Mouse (Mus musculus): ENCODE results near the gene Lztfl1.
"Not testable (repeated sequence)": the region's sequence is repeated elsewhere in the genome, so short reads cannot be mapped to it uniquely, and the experiment has no call there.

Lztfl1 gene

GRCm38 (mm10) chr9:123683704-123684103 is 33.8 kb downstream of the Lztfl1 start:
- no peak for DNase-seq (ENCODE audit: inconsistent age in 2 of 2, low spot score in 1 of 2)

- no peak for DNase-seq (ENCODE audit: inconsistent age in 2 of 2, low spot score in 1 of 2)
Observed at GRCm38 (mm10) chr9:123679198-123679597, 38.3 kb downstream of the Lztfl1 start.

- peak; percentile 7 to 42 for DNase-seq (ENCODE audit: inconsistent age in 2 of 2, low spot score in 1 of 2)
Observed at GRCm38 (mm10) chr9:123678327-123679105, 39.0 kb downstream of the Lztfl1 start, which contains the start of the genes Ccr9 and Slc6a20a. Gene Ccr9 (plus strand): TSS chr9:123678439. Gene Slc6a20a (minus strand): TSS chr9:123678885.

DNA sequence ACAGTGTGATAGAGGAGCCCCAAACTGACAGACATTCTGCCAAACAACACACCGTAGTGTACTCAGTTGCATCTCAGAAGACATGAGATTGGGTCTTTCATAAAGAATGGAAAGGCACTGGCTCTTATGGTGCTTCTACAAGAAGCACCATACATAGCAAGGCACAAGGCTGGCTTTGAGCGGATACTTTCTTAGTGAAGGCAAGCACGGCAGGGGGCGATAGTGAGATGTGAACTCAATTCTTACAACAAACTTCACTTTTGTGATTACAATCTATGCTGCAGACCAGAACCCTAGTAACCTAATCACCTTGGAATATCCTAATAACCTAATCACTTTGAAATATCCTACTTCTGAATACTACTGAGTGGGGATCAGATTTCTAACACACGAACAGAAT is 51.9 kb downstream of the Lztfl1 start:
- DNase-seq (ENCODE audit: inconsistent age in 2 of 2, low spot score in 1 of 2) = peak; percentile 7 to 73

GRCm38 (mm10) chr9:123659986-123660676 is 57.4 kb downstream of the Lztfl1 start:
- not testable (repeated sequence) for DNase-seq (ENCODE audit: inconsistent age in 2 of 2, low spot score in 1 of 2)

- no peak for DNase-seq (ENCODE audit: inconsistent age in 2 of 2, low spot score in 1 of 2)
Observed at GRCm38 (mm10) chr9:123658981-123659380, 58.5 kb downstream of the Lztfl1 start.

DNA sequence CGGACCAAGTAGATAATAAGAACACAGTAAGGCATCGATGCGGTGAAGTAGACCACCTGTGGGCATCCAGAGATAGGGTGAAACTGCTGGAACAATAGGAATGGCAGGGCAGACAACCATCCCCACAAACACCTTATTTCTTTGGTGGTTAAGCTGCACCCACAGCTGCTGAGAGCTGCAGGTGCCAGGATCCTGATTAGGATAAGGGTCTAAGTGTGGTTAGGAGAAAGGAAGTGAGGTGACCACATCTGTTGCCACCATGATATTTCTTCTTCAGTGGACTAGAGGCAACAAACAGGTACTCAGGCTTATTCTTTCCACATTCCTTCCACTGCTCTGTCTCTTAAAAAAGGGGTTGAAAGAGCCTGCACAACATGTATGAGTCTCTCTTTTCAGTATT is 60.0 kb downstream of the Lztfl1 start:
- DNase-seq (ENCODE audit: inconsistent age in 2 of 2, low spot score in 1 of 2) = no peak

GRCm38 (mm10) chr9:123651369-123651768 is 66.1 kb downstream of the Lztfl1 start:
- no peak for DNase-seq (ENCODE audit: inconsistent age in 2 of 2, low spot score in 1 of 2)

GRCm38 (mm10) chr9:123649785-123650511 is 67.5 kb downstream of the Lztfl1 start:
- no peak for DNase-seq (ENCODE audit: inconsistent age in 2 of 2, low spot score in 1 of 2)
